Comparison of ENCODE assay signal across 8 mouse cellular contexts in the genomic region with DNA sequence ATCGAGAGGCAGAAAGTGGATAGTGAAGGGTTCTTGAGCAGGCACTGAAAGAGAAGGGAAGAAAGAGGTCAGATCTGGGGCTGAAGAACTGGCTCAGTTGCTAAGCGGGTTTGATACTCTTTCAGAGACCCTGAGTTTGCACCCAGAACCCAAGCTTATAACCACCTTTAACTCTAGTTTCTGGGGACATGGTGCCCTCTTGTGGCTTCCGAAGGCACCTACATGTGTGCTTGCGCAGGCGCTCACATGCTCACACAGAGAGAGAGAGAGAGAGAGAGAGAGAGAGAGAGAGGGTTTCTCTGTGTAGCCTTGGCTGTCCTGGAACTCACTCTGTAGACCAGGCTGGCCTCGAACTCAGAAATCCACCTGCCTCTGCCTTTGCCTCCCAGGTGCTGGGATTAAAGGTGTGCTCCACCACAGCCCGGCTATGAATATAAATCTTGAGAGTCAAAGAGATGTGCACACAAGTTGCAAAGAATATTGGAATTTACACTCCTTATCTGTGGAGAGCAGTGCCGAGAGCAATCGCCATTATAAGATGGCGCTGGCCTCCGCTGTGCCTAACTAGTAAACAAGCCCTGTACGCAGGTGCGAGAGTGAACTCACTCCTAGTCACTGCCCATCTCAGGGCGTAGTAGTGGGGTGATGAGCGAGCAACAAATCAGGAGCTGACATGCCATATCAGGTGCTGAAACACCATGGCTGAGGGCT. TPM values are rescaled to one million over a fixed set of nuclear protein-coding genes. Genes with fewer than 3 reads are reported as not detected.
DNase-seq lines count a peak whose midpoint lies in the region; ATAC-seq and TF ChIP-seq lines count a peak whose summit lies in the region.
"Not testable (repeated sequence)": the region's sequence is repeated elsewhere in the genome, so short reads cannot be mapped to it uniquely, and the experiment has no call there.

A gene (minus strand): TSS at position 18 of the 711 bp plus-strand sequence.

- H3K4me1 ChIP-seq in G1E (ENCODE audit: insufficient read depth, low read depth, low read length); liver, embryonic 16.5 days (ENCODE audit: control insufficient read depth, low read depth, low read length): not testable (repeated sequence)
- peaks cover 20 to 27% of the 10 kb centered on the region in 2 experiments for H3K4me1 ChIP-seq in heart, embryonic 14.5 days (ENCODE audit: control insufficient read depth in 2 of 2, insufficient read depth in 2 of 2, low read length in 2 of 2)
- H3K4me1 ChIP-seq in thymus, adult 2 months (replicated peaks; ENCODE audit: control insufficient read depth, insufficient read depth, low read length), result peaks cover 16% of the 10 kb centered on the region

- not testable (repeated sequence) for TF ChIP-seq POLR2A in myocyte (IDR thresholded peaks at IDR 0.05; ENCODE audit: insufficient read length, low read depth); thymus, adult 2 months (IDR thresholded peaks at IDR 0.05; ENCODE audit: control insufficient read depth, extremely low read depth, insufficient read depth, low read length, poor library complexity)

- ATAC-seq in G1E (ENCODE audit: extremely low read depth, insufficient number of reproducible peaks, low FRiP score, poor library complexity, severe bottlenecking), result peak; percentile 15; the same call in 1 of the 2 replicates
- 0 out of 2 replicates have a peak, but pooled peaks have one; percentile 51 for ATAC-seq in erythroid progenitor cell, adult 5-6 weeks (replicated peaks; ENCODE audit: low FRiP score, poor library complexity, severe bottlenecking)
- not testable (repeated sequence) for ATAC-seq in heart, embryonic 14.5 days (ENCODE audit: insufficient number of reproducible peaks, insufficient read depth, low FRiP score, low read depth)
- 0 out of 2 replicates have a peak, but pooled peaks have one; percentile 28 for ATAC-seq in liver, embryonic 16.5 days (ENCODE audit: low read depth)

- H3K9ac ChIP-seq in heart, embryonic 14.5 days (ENCODE audit: low read length), result peak within 1 kb of the TSS; percentile 92
- H3K9ac ChIP-seq in liver, embryonic 16.5 days (ENCODE audit: low read depth, low read length), result not testable (repeated sequence)

- DNase-seq in G1E (ENCODE audit: low spot score), result not testable (repeated sequence)
- DNase-seq in c-Kit-positive CD71-positive TER-119-negative erythroid progenitor cells, embryonic 14.5 days (ENCODE audit: low read depth), result peak; percentile 57
- DNase-seq in kidney, adult 9 months, result peak; percentile 47
- DNase-seq in thymus, adult 2 months, result peak; percentile 58

- peak; percentile 26; the same call in 1 of the 2 replicates for TF ChIP-seq CTCF in G1E (IDR thresholded peaks at IDR 0.05; ENCODE audit: low read depth, low read length)
- peak; percentile 47; the same call in 1 of the 2 replicates for TF ChIP-seq CTCF in thymus, adult 2 months (IDR thresholded peaks at IDR 0.05; ENCODE audit: borderline replicate concordance, control insufficient read depth, extremely low read depth, insufficient read depth, low read length, poor library complexity)

- not testable (repeated sequence) for H3ac ChIP-seq in myocyte (ENCODE audit: control insufficient read depth, insufficient read length)

- H3K79me2 ChIP-seq in myocyte (ENCODE audit: control insufficient read depth, insufficient read depth), result not testable (repeated sequence)

- not testable (repeated sequence) for H3K4me3 ChIP-seq in G1E (ENCODE audit: low read depth, low read length); liver, embryonic 16.5 days (ENCODE audit: low read depth, low read length); myocyte; thymus, adult 2 months (ENCODE audit: control insufficient read depth, insufficient read depth, low read length)
- H3K4me3 ChIP-seq in heart, embryonic 14.5 days (ENCODE audit: control insufficient read depth in 1 of 2, insufficient read depth in 1 of 2, low read depth in 1 of 2, low read length in 2 of 2), result peak within 1 kb of the TSS in 1 of 2 experiments; percentile 69; a peak in 1 of 4 replicates

- peak within 1 kb of the TSS; percentile 97 to 99; a peak in 3 of 4 replicates for H3K27ac ChIP-seq in heart, embryonic 14.5 days (replicated peaks in 1 of 2; ENCODE audit: control insufficient read depth in 1 of 2, insufficient read depth in 1 of 2, low read depth in 2 of 2, low read length in 2 of 2)
- H3K27ac ChIP-seq in liver, embryonic 16.5 days (ENCODE audit: low read length); thymus, adult 2 months (ENCODE audit: control insufficient read depth, insufficient read depth, low read length): not testable (repeated sequence)

- peak within 1 kb of the TSS; percentile 69 for H3K4me2 ChIP-seq in heart, embryonic 14.5 days (ENCODE audit: low read length)
- not testable (repeated sequence) for H3K4me2 ChIP-seq in liver, embryonic 16.5 days (ENCODE audit: low read depth, low read length); myocyte (ENCODE audit: low read depth)

- H3K36me3 ChIP-seq in G1E (replicated peaks); liver, embryonic 16.5 days (ENCODE audit: control insufficient read depth, insufficient read depth); myocyte (ENCODE audit: control insufficient read depth, insufficient read depth); thymus, adult 2 months (ENCODE audit: control insufficient read depth, insufficient read depth, low read length): not testable (repeated sequence)
- H3K36me3 ChIP-seq in heart, embryonic 14.5 days (ENCODE audit: control insufficient read depth, insufficient read depth, low read length), result peaks cover 13% of the 10 kb centered on the region

- H3K27me3 ChIP-seq in G1E (ENCODE audit: insufficient read depth, low read length), result peaks cover 32% of the 10 kb centered on the region
- not testable (repeated sequence) for H3K27me3 ChIP-seq in heart, embryonic 14.5 days (ENCODE audit: control insufficient read depth, insufficient read depth, low read length); liver, embryonic 16.5 days (ENCODE audit: control insufficient read depth, insufficient read depth, low read depth, low read length); myocyte (ENCODE audit: control insufficient read depth, insufficient read depth, insufficient read length); thymus, adult 2 months (ENCODE audit: control insufficient read depth, insufficient read depth, low read length)

- H3K9me3 ChIP-seq in G1E (replicated peaks); heart, embryonic 14.5 days (ENCODE audit: control insufficient read depth, low read length); liver, embryonic 16.5 days (replicated peaks; ENCODE audit: control insufficient read depth, low read length): not testable (repeated sequence)

- WGBS in heart, embryonic 14.5 days, result 65% methylated on average over 15 of the region's 15 CpGs
- WGBS in liver, embryonic 16.5 days (ENCODE audit: insufficient replicate concordance), result 52% methylated on average over 15 of the region's 15 CpGs
- WGBS in thymus, adult 2 months, result 66% methylated on average over 15 of the region's 15 CpGs

RNA-seq across cellular contexts. Expression of the gene that starts here (rescaled TPM):
- not detected in 2 replicates for total RNA-seq in G1E (2014; fragmentation: Nextera tagmentation)
- total RNA-seq in G1E (2017), result 0.41 TPM in 1 of 2 replicates, not detected in the other
- polyA plus RNA-seq in G1E (2012), result 0.15 TPM in 1 of 2 replicates, not detected in the other
- not detected in 2 replicates for total RNA-seq in erythroid progenitor cell, adult 5-6 weeks (2015; ENCODE audit: low replicate concordance)
- total RNA-seq in erythroid progenitor cell, adult 5-6 weeks (2017; ENCODE audit: low replicate concordance), result not detected in 2 replicates
- 2,958 and 3,056 TPM in 2 replicates for polyA plus RNA-seq in heart, embryonic 14.5 days (2014; fragmentation: Nextera tagmentation; extraction: Ambion mirVana)
- polyA plus RNA-seq in liver, embryonic 16.5 days (2015; fragmentation: Nextera tagmentation; extraction: Ambion mirVana), result 0.32 and 0.40 TPM in 2 replicates
- 13.3 TPM for polyA plus RNA-seq in myocyte (2012; fragmentation: generic; extraction: Trizol)
- 79.0 and 1,187 TPM in 2 replicates for polyA plus RNA-seq in thymus, adult 2 months (2012; rRNA removed)

Comparison
In these comparisons a context has a peak if more than half of its experiments do, and no peak if none do; other contexts are left out.
1. Peak in ATAC-seq in G1E; RNA of the gene not detected or under 1 TPM.
2. Peak in ATAC-seq in erythroid progenitor cell, adult 5-6 weeks; RNA of the gene not detected or under 1 TPM.
3. Peak in ATAC-seq in liver, embryonic 16.5 days; RNA of the gene not detected or under 1 TPM.